Mouse (Mus musculus) stomach, embryonic 16.5 days (tissue): ENCODE measurements around the gene Grm1. TPM values are rescaled to one million over a fixed set of nuclear protein-coding genes. Genes with fewer than 3 reads are reported as not detected.

Source experiments
- ATAC-seq: fragments of 200-750 bp; cut with Nextera tagmentation; 2 replicates; pipeline ENCODE4 v1.8.0; 2017; ENCODE audit warnings: moderate number of reproducible peaks, moderate TSS enrichment; ENCODE audit not compliant: insufficient read depth, low FRiP score
- H3K27ac ChIP-seq: fragments of 300-500 bp; sonication (generic); 2 replicates; pipeline ENCODE4 v1.5.1; 2014; ENCODE audit warnings: low read length
- H3K27me3 ChIP-seq: fragments of 300-500 bp; sonication (generic); 2 replicates; pipeline ENCODE4 v1.6.1; 2014; ENCODE audit warnings: low read length, control low read depth, mixed read lengths; ENCODE audit not compliant: control insufficient read depth, insufficient read depth
- H3K36me3 ChIP-seq: fragments of 300-500 bp; sonication (generic); 2 replicates; pipeline ENCODE4 v1.6.1; 2014; ENCODE audit warnings: low read length; ENCODE audit not compliant: control insufficient read depth, insufficient read depth
- H3K4me1 ChIP-seq: fragments of 300-500 bp; sonication (generic); 2 replicates; pipeline ENCODE4 v1.6.1; 2014; ENCODE audit warnings: low read length, control low read depth, mixed read lengths; ENCODE audit not compliant: control insufficient read depth, insufficient read depth
- H3K4me2 ChIP-seq: fragments of 300-500 bp; sonication (generic); 2 replicates; pipeline ENCODE4 v1.6.1; 2014; ENCODE audit warnings: low read depth, low read length, mixed read lengths
- H3K4me3 ChIP-seq: fragments of 300-500 bp; sonication (generic); replicated peaks from 2 replicates; pipeline ENCODE4 v1.5.1; 2014; ENCODE audit warnings: mild to moderate bottlenecking, low read length
- H3K9ac ChIP-seq: fragments of 300-500 bp; sonication (generic); 2 replicates; pipeline ENCODE4 v1.6.1; 2014; ENCODE audit warnings: low read length
- H3K9me3 ChIP-seq: fragments of 300-500 bp; sonication (generic); replicated peaks from 2 replicates; pipeline ENCODE4 v1.6.1; 2016; ENCODE audit warnings: low read length, control low read depth; ENCODE audit not compliant: control insufficient read depth
- WGBS: fragments of 180-500 bp; shearing (Covaris S2); extraction: QIAGEN DNeasy Blood & Tissue Kit; methylation state at CpG from one replicate; pipeline ENCODE4 v1.1.7; 2014; 5-methylcytosine and 5-hydroxymethylcytosine counted together
- polyA plus RNA-seq: library from polyadenylated mRNA; unstranded; fragments of >200 nt; fragmentation: Nextera tagmentation; extraction: Ambion mirVana; gene quantifications from 2 replicates; pipeline ENCODE4 v1.2.1, GENCODE M21; 2015

Grm1 gene
- polyA plus RNA-seq, 1 experiment from 2014 or later, result 0.05 TPM

GRCm38 (mm10) chr10:10689668-10690223, 392.4 kb downstream of the Grm1 start:
- no peaks in the 10 kb centered on the region; the same call in 1 of the 2 replicates for H3K4me1 ChIP-seq
- no peaks in the 10 kb centered on the region for H3K36me3 ChIP-seq
- H3K4me2 ChIP-seq, result peak overlapping the region; percentile 80
- H3K9ac ChIP-seq, result no peak overlapping the region
- no peak overlapping the region for H3K27ac ChIP-seq
- whole genome bisulfite sequencing, result 20% methylated on average over 11 of the region's 11 CpGs
- peak overlapping the region; percentile 47 for H3K4me3 ChIP-seq
- ATAC-seq, result no peak
- no peaks in the 10 kb centered on the region for H3K27me3 ChIP-seq
- H3K9me3 ChIP-seq, result no peaks in the 10 kb centered on the region

GRCm38 (mm10) chr10:10688907-10689667, 393.1 kb downstream of the Grm1 start:
- no peaks in the 10 kb centered on the region for H3K27me3 ChIP-seq
- no peak for ATAC-seq
- H3K36me3 ChIP-seq, result no peaks in the 10 kb centered on the region
- H3K4me1 ChIP-seq, result no peaks in the 10 kb centered on the region; the same call in 1 of the 2 replicates
- H3K27ac ChIP-seq, result no peak overlapping the region
- H3K4me2 ChIP-seq, result peak overlapping the region; percentile 80
- peak overlapping the region; percentile 47 for H3K4me3 ChIP-seq
- peak overlapping the region; percentile 50 for H3K9ac ChIP-seq
- H3K9me3 ChIP-seq, result no peaks in the 10 kb centered on the region
- 2% methylated on average over 35 of the region's 35 CpGs for WGBS

- H3K9me3 ChIP-seq, result no peaks in the 10 kb centered on the region
- H3K36me3 ChIP-seq, result no peaks in the 10 kb centered on the region
- no peaks in the 10 kb centered on the region for H3K27me3 ChIP-seq
- H3K4me2 ChIP-seq, result no peak within 1 kb of the TSS
- no peaks in the 10 kb centered on the region for H3K4me1 ChIP-seq
- no peak within 1 kb of the TSS for H3K27ac ChIP-seq
- H3K9ac ChIP-seq, result no peak within 1 kb of the TSS
- no peak within 1 kb of the TSS for H3K4me3 ChIP-seq
- ATAC-seq, result no peak
- WGBS, result 94% methylated on average over 1 of the region's 1 CpGs
Measured at GRCm38 (mm10) chr10:10681048-10681447, 401.1 kb downstream of the Grm1 start, which contains the start of gene Gm10944. Gene Gm10944, plus strand, starts transcription at chr10:10681348.

- Histone ChIP-seq H3K27ac (no peak overlapping the region), H3K27me3 (no peaks in the 10 kb centered on the region), H3K36me3 (no peaks in the 10 kb centered on the region), H3K4me3 (no peak overlapping the region), H3K9ac (no peak overlapping the region), H3K4me2 (no peak overlapping the region), H3K9me3 (no peaks in the 10 kb centered on the region), H3K4me1 (no peaks in the 10 kb centered on the region)
- WGBS, result 65% methylated on average over 3 of the region's 3 CpGs
- no peak for ATAC-seq
Measured at GRCm38 (mm10) chr10:10659976-10660375, 422.2 kb downstream of the Grm1 start.

- no peak for ATAC-seq
Measured at GRCm38 (mm10) chr10:10659161-10659560, 423.0 kb downstream of the Grm1 start.

GRCm38 (mm10) chr10:10656621-10657020, 425.5 kb downstream of the Grm1 start:
- H3K9me3 ChIP-seq, result no peaks in the 10 kb centered on the region
- H3K9ac ChIP-seq, result no peak overlapping the region
- no peaks in the 10 kb centered on the region for H3K36me3 ChIP-seq
- no peaks in the 10 kb centered on the region for H3K4me1 ChIP-seq
- WGBS, result 84% methylated on average over 4 of the region's 4 CpGs
- no peak overlapping the region for H3K27ac ChIP-seq
- H3K4me3 ChIP-seq, result no peak overlapping the region
- ATAC-seq, result no peak
- no peak overlapping the region for H3K4me2 ChIP-seq
- H3K27me3 ChIP-seq, result no peaks in the 10 kb centered on the region

More at GRCm38 (mm10) chr10:10659161-10659560, 423.0 kb downstream of the Grm1 start:
- no peaks in the 10 kb centered on the region for H3K27me3 ChIP-seq
- H3K9ac ChIP-seq, result no peak overlapping the region
- H3K4me1 ChIP-seq, result no peaks in the 10 kb centered on the region
- H3K27ac ChIP-seq, result no peak overlapping the region
- WGBS, result 78% methylated on average over 3 of the region's 3 CpGs
- H3K4me3 ChIP-seq, result no peak overlapping the region
- no peak overlapping the region for H3K4me2 ChIP-seq
- no peaks in the 10 kb centered on the region for H3K36me3 ChIP-seq
- H3K9me3 ChIP-seq, result no peaks in the 10 kb centered on the region

- no peaks in the 10 kb centered on the region for H3K36me3 ChIP-seq
- no peak overlapping the region for H3K9ac ChIP-seq
- H3K9me3 ChIP-seq, result no peaks in the 10 kb centered on the region
- no peak for ATAC-seq
- H3K27ac ChIP-seq, result no peak overlapping the region
- no peaks in the 10 kb centered on the region for H3K4me1 ChIP-seq
- no peak overlapping the region for H3K4me3 ChIP-seq
- H3K4me2 ChIP-seq, result no peak overlapping the region
- no peaks in the 10 kb centered on the region for H3K27me3 ChIP-seq
Measured at GRCm38 (mm10) chr10:10655991-10656390, 426.2 kb downstream of the Grm1 start.

Other genes starting within 250 kb of the Grm1 start
- 13.8 and 17.3 TPM in 2 replicates for gene Shprh, start 67.1 kb upstream of the Grm1 start, polyA plus RNA-seq
- 29.2 and 32.8 TPM in 2 replicates for gene Fbxo30, start 199.0 kb upstream of the Grm1 start, polyA plus RNA-seq